Mouse (Mus musculus): ENCODE data around the gene Banf2. TPM values are rescaled to one million over a fixed set of nuclear protein-coding genes. Genes with fewer than 3 reads are reported as not detected.

Gene Banf2
- polyA plus RNA-seq, 1 experiment from 2014 or later = not detected

DNA sequence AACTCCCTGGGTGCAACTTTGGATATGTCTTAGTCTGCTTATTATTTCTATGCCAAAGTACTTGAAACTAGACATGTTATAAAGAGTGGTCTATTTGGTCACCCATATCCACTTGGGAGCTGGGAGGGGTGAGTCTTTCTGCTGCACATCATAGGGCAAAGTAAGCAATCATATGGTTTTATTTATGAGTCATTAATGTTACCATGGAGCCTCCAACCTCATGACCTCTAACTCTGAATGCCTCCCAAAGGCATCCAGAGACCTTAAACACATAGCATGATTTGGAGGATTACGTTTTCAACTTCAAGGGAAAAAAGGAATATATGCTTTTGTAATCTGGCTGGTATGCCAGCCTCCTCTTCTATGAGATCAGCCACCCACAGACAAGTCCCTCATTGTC is 61.9 kb downstream of the Banf2 start:
- no peak overlapping the region for H3K9ac ChIP-seq (ENCODE audit: low read depth, low read length)
- H3K4me1 ChIP-seq (replicated peaks; ENCODE audit: control insufficient read depth, insufficient read depth, low read length) = no peaks in the 10 kb centered on the region
- H3K4me3 ChIP-seq (ENCODE audit: low read depth, low read length) = no peak overlapping the region
- ATAC-seq (replicated peaks; ENCODE audit: low FRiP score) (no peak), DNase-seq (ENCODE audit: low spot score) (no peak)
- H3K9me3 ChIP-seq (ENCODE audit: control insufficient read depth, low read length) = no peaks in the 10 kb centered on the region
- no peak overlapping the region for H3K27ac ChIP-seq (ENCODE audit: low read depth, low read length)
- no peak overlapping the region for H3K4me2 ChIP-seq
- WGBS = 84% methylated on average over 1 of the region's 1 CpGs
- H3K36me3 ChIP-seq (ENCODE audit: control insufficient read depth, insufficient read depth, low read length) = no peaks in the 10 kb centered on the region
- no peaks in the 10 kb centered on the region for H3K27me3 ChIP-seq (replicated peaks; ENCODE audit: control insufficient read depth, insufficient read depth, low read length)

- H3K4me2 ChIP-seq = no peak overlapping the region
- H3K9me3 ChIP-seq (ENCODE audit: control insufficient read depth, low read length) = no peaks in the 10 kb centered on the region
- DNase-seq (ENCODE audit: low spot score) = no peak
- 92% methylated on average over 13 of the region's 13 CpGs for WGBS
- no peak for ATAC-seq (replicated peaks; ENCODE audit: low FRiP score)
- no peaks in the 10 kb centered on the region for H3K27me3 ChIP-seq (replicated peaks; ENCODE audit: control insufficient read depth, insufficient read depth, low read length)
- H3K4me1 ChIP-seq (replicated peaks; ENCODE audit: control insufficient read depth, insufficient read depth, low read length) = no peaks in the 10 kb centered on the region
- H3K36me3 ChIP-seq (ENCODE audit: control insufficient read depth, insufficient read depth, low read length) = no peaks in the 10 kb centered on the region
- no peak overlapping the region for H3K27ac ChIP-seq (ENCODE audit: low read depth, low read length)
- H3K4me3 ChIP-seq (ENCODE audit: low read depth, low read length) = no peak overlapping the region
- H3K9ac ChIP-seq (ENCODE audit: low read depth, low read length) = no peak overlapping the region
Observed at GRCm38 (mm10) chr2:144101463-144101961, 68.7 kb downstream of the Banf2 start.

GRCm38 (mm10) chr2:144107374-144107773 is 74.5 kb downstream of the Banf2 start:
- H3K36me3 ChIP-seq (ENCODE audit: control insufficient read depth, insufficient read depth, low read length) = no peaks in the 10 kb centered on the region
- no peak overlapping the region for H3K4me2 ChIP-seq
- no peaks in the 10 kb centered on the region for H3K27me3 ChIP-seq (replicated peaks; ENCODE audit: control insufficient read depth, insufficient read depth, low read length)
- H3K4me1 ChIP-seq (replicated peaks; ENCODE audit: control insufficient read depth, insufficient read depth, low read length) = no peaks in the 10 kb centered on the region
- no peak overlapping the region for H3K9ac ChIP-seq (ENCODE audit: low read depth, low read length)
- DNase-seq (ENCODE audit: low spot score) (no peak), ATAC-seq (replicated peaks; ENCODE audit: low FRiP score) (no peak)
- H3K27ac ChIP-seq (ENCODE audit: low read depth, low read length) = no peak overlapping the region
- no peaks in the 10 kb centered on the region for H3K9me3 ChIP-seq (ENCODE audit: control insufficient read depth, low read length)
- no peak overlapping the region for H3K4me3 ChIP-seq (ENCODE audit: low read depth, low read length)
- 75% methylated on average over 5 of the region's 5 CpGs for WGBS

DNA sequence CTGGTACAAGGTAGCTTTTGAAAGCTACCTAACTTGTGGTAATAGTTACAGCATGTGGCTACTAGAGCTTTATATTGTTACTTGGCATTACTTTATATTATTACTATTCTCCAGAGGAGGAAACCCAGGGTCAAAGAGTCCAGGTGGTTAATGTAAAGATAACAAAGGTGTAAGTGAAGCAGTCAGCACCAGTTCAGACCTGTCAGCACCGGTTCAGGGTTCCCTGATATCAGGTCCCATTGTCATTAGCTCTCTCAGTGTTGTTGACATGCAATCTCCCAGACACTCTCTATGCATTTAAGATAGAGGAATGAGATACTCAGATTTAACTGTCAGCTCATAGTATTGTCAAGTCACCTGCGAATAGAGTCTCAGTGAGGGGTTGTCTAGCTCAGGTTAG is 75.0 kb downstream of the Banf2 start:
- no peaks in the 10 kb centered on the region for H3K36me3 ChIP-seq (ENCODE audit: control insufficient read depth, insufficient read depth, low read length)
- no peak overlapping the region for H3K9ac ChIP-seq (ENCODE audit: low read depth, low read length)
- ATAC-seq (replicated peaks; ENCODE audit: low FRiP score) (no peak), DNase-seq (ENCODE audit: low spot score) (no peak)
- H3K27me3 ChIP-seq (replicated peaks; ENCODE audit: control insufficient read depth, insufficient read depth, low read length) = no peaks in the 10 kb centered on the region
- H3K27ac ChIP-seq (ENCODE audit: low read depth, low read length) = no peak overlapping the region
- WGBS = 72% methylated on average over 2 of the region's 2 CpGs
- H3K4me3 ChIP-seq (ENCODE audit: low read depth, low read length) = no peak overlapping the region
- H3K9me3 ChIP-seq (ENCODE audit: control insufficient read depth, low read length) = no peaks in the 10 kb centered on the region
- no peaks in the 10 kb centered on the region for H3K4me1 ChIP-seq (replicated peaks; ENCODE audit: control insufficient read depth, insufficient read depth, low read length)
- H3K4me2 ChIP-seq = no peak overlapping the region

DNA sequence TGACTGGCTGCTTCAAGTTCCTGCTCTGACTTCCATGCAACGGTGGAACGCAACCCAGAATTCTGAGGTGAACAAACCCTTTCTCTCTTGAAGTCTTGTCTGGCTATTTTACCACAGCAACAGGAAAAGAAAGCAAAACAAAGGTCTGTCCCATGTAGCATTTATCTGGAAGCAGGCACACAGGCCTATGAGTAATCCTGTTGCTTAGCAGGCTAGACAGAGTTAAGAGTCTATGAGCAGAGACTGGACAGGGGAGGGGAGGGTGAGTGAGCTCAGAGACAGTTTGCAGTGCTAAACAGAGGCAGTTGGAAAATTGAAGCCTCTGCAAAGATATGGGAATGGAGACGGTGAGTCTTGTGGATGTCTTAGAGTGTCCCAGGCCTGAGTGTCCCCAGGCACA is 75.5 kb downstream of the Banf2 start:
- H3K4me2 ChIP-seq = no peak overlapping the region
- ATAC-seq (replicated peaks; ENCODE audit: low FRiP score) (no peak), DNase-seq (ENCODE audit: low spot score) (no peak)
- 64% methylated on average over 3 of the region's 3 CpGs for WGBS
- no peaks in the 10 kb centered on the region for H3K27me3 ChIP-seq (replicated peaks; ENCODE audit: control insufficient read depth, insufficient read depth, low read length)
- H3K36me3 ChIP-seq (ENCODE audit: control insufficient read depth, insufficient read depth, low read length) = no peaks in the 10 kb centered on the region
- H3K4me1 ChIP-seq (replicated peaks; ENCODE audit: control insufficient read depth, insufficient read depth, low read length) = no peaks in the 10 kb centered on the region
- no peak overlapping the region for H3K9ac ChIP-seq (ENCODE audit: low read depth, low read length)
- H3K4me3 ChIP-seq (ENCODE audit: low read depth, low read length) = no peak overlapping the region
- no peak overlapping the region for H3K27ac ChIP-seq (ENCODE audit: low read depth, low read length)
- H3K9me3 ChIP-seq (ENCODE audit: control insufficient read depth, low read length) = no peaks in the 10 kb centered on the region

DNA sequence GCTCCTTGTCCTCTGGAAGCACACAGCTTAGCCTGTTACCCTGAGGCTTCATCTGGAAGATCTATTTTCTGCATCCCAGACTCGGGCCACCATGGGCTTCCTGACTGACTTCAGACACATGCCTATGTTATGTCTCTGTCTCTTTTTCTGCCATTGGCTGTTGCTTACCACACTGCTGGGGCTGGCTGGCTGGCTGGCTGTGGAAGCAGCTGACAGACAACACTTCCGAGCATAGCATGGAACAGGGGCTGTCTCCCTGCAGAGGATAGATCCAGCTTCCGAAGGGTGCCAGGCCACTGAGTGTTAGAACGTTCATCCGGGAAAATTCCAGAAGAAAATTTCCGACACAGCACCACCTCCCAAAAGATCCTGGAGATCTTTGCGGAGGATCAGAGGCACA is 79.1 kb downstream of the Banf2 start:
- Histone ChIP-seq H3K27ac (ENCODE audit: low read depth, low read length) (no peak overlapping the region), H3K9me3 (ENCODE audit: control insufficient read depth, low read length) (no peaks in the 10 kb centered on the region), H3K4me1 (replicated peaks; ENCODE audit: control insufficient read depth, insufficient read depth, low read length) (no peaks in the 10 kb centered on the region), H3K9ac (ENCODE audit: low read depth, low read length) (no peak overlapping the region), H3K27me3 (replicated peaks; ENCODE audit: control insufficient read depth, insufficient read depth, low read length) (no peaks in the 10 kb centered on the region), H3K4me2 (no peak overlapping the region), H3K36me3 (ENCODE audit: control insufficient read depth, insufficient read depth, low read length) (no peaks in the 10 kb centered on the region), H3K4me3 (ENCODE audit: low read depth, low read length) (no peak overlapping the region)
- no peak for DNase-seq (ENCODE audit: low spot score)
- WGBS = 72% methylated on average over 7 of the region's 7 CpGs
- ATAC-seq (replicated peaks; ENCODE audit: low FRiP score) = no peak

GRCm38 (mm10) chr2:144112666-144113065 is 79.8 kb downstream of the Banf2 start:
- WGBS = 55% methylated on average over 5 of the region's 5 CpGs
- no peak for ATAC-seq (replicated peaks; ENCODE audit: low FRiP score)
- no peak overlapping the region for H3K4me3 ChIP-seq (ENCODE audit: low read depth, low read length)

DNA sequence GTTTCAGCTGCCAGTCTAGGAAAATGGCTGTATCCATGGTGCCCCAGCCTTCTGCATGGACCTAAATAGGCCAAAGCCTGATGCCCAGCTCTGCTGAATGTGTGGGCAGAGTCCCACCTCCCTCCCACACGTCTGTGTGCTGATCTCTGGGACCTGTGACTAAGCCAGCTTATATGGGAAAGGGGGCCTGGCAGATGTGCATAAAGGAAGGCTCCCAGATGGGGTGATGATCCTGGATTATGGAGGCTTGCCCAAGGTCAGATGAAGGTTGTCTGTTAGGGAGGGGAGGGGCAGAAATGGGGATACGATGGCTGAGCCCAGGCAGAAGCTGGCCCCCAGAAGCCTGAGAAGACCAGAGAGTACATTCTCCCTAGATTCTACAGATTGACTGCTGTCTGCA is 85.2 kb downstream of the Banf2 start:
- Histone ChIP-seq H3K4me2 (no peak overlapping the region), H3K9ac (ENCODE audit: low read depth, low read length) (no peak overlapping the region), H3K36me3 (ENCODE audit: control insufficient read depth, insufficient read depth, low read length) (no peaks in the 10 kb centered on the region), H3K27me3 (replicated peaks; ENCODE audit: control insufficient read depth, insufficient read depth, low read length) (no peaks in the 10 kb centered on the region), H3K27ac (ENCODE audit: low read depth, low read length) (no peak overlapping the region), H3K4me3 (ENCODE audit: low read depth, low read length) (no peak overlapping the region), H3K4me1 (replicated peaks; ENCODE audit: control insufficient read depth, insufficient read depth, low read length) (no peaks in the 10 kb centered on the region), H3K9me3 (ENCODE audit: control insufficient read depth, low read length) (no peaks in the 10 kb centered on the region)
- ATAC-seq (replicated peaks; ENCODE audit: low FRiP score) (no peak), DNase-seq (ENCODE audit: low spot score) (no peak)
- 75% methylated on average over 2 of the region's 2 CpGs for WGBS

More at GRCm38 (mm10) chr2:144112666-144113065, 79.8 kb downstream of the Banf2 start:
- no peak overlapping the region for H3K4me2 ChIP-seq
- no peaks in the 10 kb centered on the region for H3K4me1 ChIP-seq (replicated peaks; ENCODE audit: control insufficient read depth, insufficient read depth, low read length)
- no peak overlapping the region for H3K9ac ChIP-seq (ENCODE audit: low read depth, low read length)
- no peak overlapping the region for H3K27ac ChIP-seq (ENCODE audit: low read depth, low read length)
- no peaks in the 10 kb centered on the region for H3K9me3 ChIP-seq (ENCODE audit: control insufficient read depth, low read length)
- H3K27me3 ChIP-seq (replicated peaks; ENCODE audit: control insufficient read depth, insufficient read depth, low read length) = no peaks in the 10 kb centered on the region
- no peaks in the 10 kb centered on the region for H3K36me3 ChIP-seq (ENCODE audit: control insufficient read depth, insufficient read depth, low read length)
- DNase-seq (ENCODE audit: low spot score) = no peak

- Histone ChIP-seq H3K4me1 (replicated peaks; ENCODE audit: control insufficient read depth, insufficient read depth, low read length) (no peaks in the 10 kb centered on the region), H3K27me3 (replicated peaks; ENCODE audit: control insufficient read depth, insufficient read depth, low read length) (no peaks in the 10 kb centered on the region), H3K27ac (ENCODE audit: low read depth, low read length) (no peak overlapping the region), H3K36me3 (ENCODE audit: control insufficient read depth, insufficient read depth, low read length) (no peaks in the 10 kb centered on the region), H3K4me3 (ENCODE audit: low read depth, low read length) (no peak overlapping the region), H3K9me3 (ENCODE audit: control insufficient read depth, low read length) (no peaks in the 10 kb centered on the region), H3K4me2 (no peak overlapping the region), H3K9ac (ENCODE audit: low read depth, low read length) (no peak overlapping the region)
- no peak for DNase-seq (ENCODE audit: low spot score)
- WGBS = 82% methylated on average over 7 of the region's 7 CpGs
- no peak for ATAC-seq (replicated peaks; ENCODE audit: low FRiP score)
Observed at GRCm38 (mm10) chr2:144120186-144120823, 87.4 kb downstream of the Banf2 start.

Measured in liver, embryonic 11.5 days (tissue).